ENCODE assay signal across 8 mouse cellular contexts in the genomic region with DNA sequence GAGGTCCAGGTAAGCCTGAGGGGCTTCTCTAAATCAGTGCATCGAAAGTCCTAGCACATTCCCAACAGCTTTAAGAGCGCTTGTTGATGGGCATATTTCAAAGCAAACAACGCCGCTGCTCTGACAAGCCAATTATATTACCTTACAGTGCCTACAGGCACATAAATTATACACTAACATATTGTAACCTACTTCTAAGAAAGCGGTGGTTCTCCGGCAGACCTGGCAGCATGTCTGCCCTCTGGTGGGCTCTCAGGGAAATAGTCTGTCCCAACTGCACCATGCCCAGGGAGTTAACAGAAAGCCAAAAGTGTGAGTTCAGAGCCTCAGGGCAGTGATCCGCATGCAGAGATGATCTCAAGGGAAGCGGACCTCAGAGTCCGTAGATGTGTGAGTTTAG.
DNase-seq lines count a peak whose midpoint lies in the region; ATAC-seq lines count a peak whose summit lies in the region.

No protein-coding gene starts in this region.

- H3K27me3 ChIP-seq in heart, embryonic 12.5 days (replicated peaks) = peaks cover 10% of the 10 kb centered on the region; the same call in 1 of the 2 replicates
- no peaks in the 10 kb centered on the region for H3K27me3 ChIP-seq in hindbrain, embryonic 11.5 days (ENCODE audit: control insufficient read depth, insufficient read depth, low read length)

- ATAC-seq in heart, embryonic 12.5 days (ENCODE audit: insufficient number of reproducible peaks, low FRiP score) = no peak
- peak; percentile 55; the same call in 1 of the 2 replicates for ATAC-seq in hindbrain, embryonic 11.5 days (ENCODE audit: low FRiP score)

- 40% methylated on average over 9 of the region's 9 CpGs for WGBS in heart, embryonic 12.5 days
- WGBS in hindbrain, embryonic 11.5 days = 45% methylated on average over 9 of the region's 9 CpGs

- H3K9ac ChIP-seq in heart, embryonic 12.5 days = no peak overlapping the region
- no peak overlapping the region for H3K9ac ChIP-seq in hindbrain, embryonic 11.5 days (ENCODE audit: low read depth, low read length)

- H3K4me2 ChIP-seq in heart, embryonic 12.5 days = no peak overlapping the region
- no peak overlapping the region for H3K4me2 ChIP-seq in hindbrain, embryonic 11.5 days (replicated peaks; ENCODE audit: low read depth, low read length)

- H3K9me3 ChIP-seq in heart, embryonic 12.5 days (replicated peaks) = no peaks in the 10 kb centered on the region
- H3K9me3 ChIP-seq in hindbrain, embryonic 11.5 days (ENCODE audit: control insufficient read depth, low read length) = no peaks in the 10 kb centered on the region

- no peak overlapping the region for H3K4me3 ChIP-seq in heart, embryonic 12.5 days
- no peak overlapping the region for H3K4me3 ChIP-seq in hindbrain, embryonic 11.5 days (ENCODE audit: low read depth, low read length)

- H3K36me3 ChIP-seq in heart, embryonic 12.5 days = no peaks in the 10 kb centered on the region
- no peaks in the 10 kb centered on the region for H3K36me3 ChIP-seq in hindbrain, embryonic 11.5 days (ENCODE audit: control insufficient read depth, insufficient read depth, low read length)

- DNase-seq in heart, adult 18-20 months = peak; percentile 19 to 35
- DNase-seq in adrenal gland, adult 18-20 months (ENCODE audit: low spot score in 2 of 2) = peak; percentile 35 to 40
- DNase-seq in embryo, embryonic 10.5 days (ENCODE audit: low spot score) = peak; percentile 66
- DNase-seq in hindbrain, embryonic 11.5 days (ENCODE audit: low spot score) = peak; percentile 67
- DNase-seq in layer of hippocampus, postnatal 10 days (ENCODE audit: low spot score in 2 of 2) = peak; percentile 37 to 55
- DNase-seq in lung, postnatal 4 days = peak; percentile 33 to 49
- peak; percentile 44 to 50 for DNase-seq in right cerebral cortex, postnatal 36 days (ENCODE audit: low spot score in 2 of 2)

- H3K4me1 ChIP-seq in heart, embryonic 12.5 days (replicated peaks) = no peaks in the 10 kb centered on the region
- no peaks in the 10 kb centered on the region for H3K4me1 ChIP-seq in hindbrain, embryonic 11.5 days (replicated peaks; ENCODE audit: control insufficient read depth, insufficient read depth, low read length)

- H3K27ac ChIP-seq in heart, embryonic 12.5 days (ENCODE audit: poor library complexity, severe bottlenecking) = no peak overlapping the region
- no peak overlapping the region for H3K27ac ChIP-seq in hindbrain, embryonic 11.5 days (ENCODE audit: low read depth, low read length)
